Mouse (Mus musculus) midbrain, postnatal 0 days (tissue): ENCODE results near the gene Kctd17. TPM values are rescaled to one million over a fixed set of nuclear protein-coding genes. Genes with fewer than 3 reads are reported as not detected.

Experiments
- ATAC-seq: fragments of 200-750 bp; cut with Nextera tagmentation; 2 replicates; pipeline ENCODE4 v1.8.0; 2017; ENCODE audit warnings: moderate number of reproducible peaks, mild to moderate bottlenecking, moderate TSS enrichment, moderate library complexity; ENCODE audit not compliant: low FRiP score
- DNase-seq: peaks from one replicate; pipeline ENCODE4 v3.0.0-alpha.2; 2015; ENCODE audit warnings: low spot score
- H3K27ac ChIP-seq: fragments of 300-500 bp; sonication (generic); 2 replicates; pipeline ENCODE4 v1.5.1; 2014; ENCODE audit warnings: low read depth, mild to moderate bottlenecking, low read length, mixed read lengths
- H3K27me3 ChIP-seq: fragments of 300-500 bp; sonication (generic); 2 replicates; pipeline ENCODE4 v1.6.1; 2014; ENCODE audit warnings: low read length, control low read depth, mixed read lengths; ENCODE audit not compliant: insufficient read depth
- H3K36me3 ChIP-seq: fragments of 300-500 bp; sonication (generic); 2 replicates; pipeline ENCODE4 v1.6.1; 2014; ENCODE audit warnings: low read length, control low read depth, mixed read lengths; ENCODE audit not compliant: insufficient read depth
- H3K4me1 ChIP-seq: fragments of 300-500 bp; sonication (generic); 2 replicates; pipeline ENCODE4 v1.6.1; 2014; ENCODE audit warnings: mild to moderate bottlenecking, control low read depth, antibody characterized with exemption, low read length, mixed read lengths; ENCODE audit not compliant: insufficient read depth
- H3K4me2 ChIP-seq: fragments of 300-500 bp; sonication (generic); 2 replicates; pipeline ENCODE4 v1.6.1; 2014; ENCODE audit warnings: low read depth, mild to moderate bottlenecking, low read length, mixed read lengths; ENCODE audit not compliant: poor library complexity, severe bottlenecking
- H3K4me3 ChIP-seq: fragments of 300-500 bp; sonication (generic); 2 replicates; pipeline ENCODE4 v1.5.1; 2014; ENCODE audit warnings: low read depth, mild to moderate bottlenecking, low read length, moderate library complexity
- H3K9ac ChIP-seq: fragments of 300-500 bp; sonication (generic); replicated peaks from 2 replicates; pipeline ENCODE4 v1.6.1; 2014; ENCODE audit warnings: mild to moderate bottlenecking, low read length, moderate library complexity, mixed read lengths; ENCODE audit not compliant: poor library complexity, severe bottlenecking
- H3K9me3 ChIP-seq: fragments of 300-500 bp; sonication (generic); 2 replicates; pipeline ENCODE4 v1.6.1; 2016; ENCODE audit warnings: low read length, control low read depth
- CTCF ChIP-seq: IDR thresholded peaks from 2 replicates; pipeline ENCODE4 v1.5.1; 2016; ENCODE audit warnings: antibody characterized with exemption, mild to moderate bottlenecking
- WGBS: fragments of 180-500 bp; shearing (Covaris S2); extraction: QIAGEN DNeasy Blood & Tissue Kit; methylation state at CpG from one replicate; pipeline ENCODE4 v1.1.7; 2014; 5-methylcytosine and 5-hydroxymethylcytosine counted together
- polyA plus RNA-seq: library from polyadenylated mRNA; unstranded; fragments of >200 nt; fragmentation: Nextera tagmentation; extraction: Ambion mirVana; gene quantifications from 2 replicates; pipeline ENCODE4 v1.2.1, GENCODE M21; 2015
- total RNA-seq: library from RNA; depleted of rRNA; stranded (reverse); fragments of >200 nt; gene quantifications from 2 replicates; pipeline ENCODE4 v1.2.3, GENCODE M21; 2014

Kctd17 gene
- total and polyA plus RNA-seq, 2 experiments from 2014 or later = 152 to 164 TPM

GRCm38 (mm10) chr15:78466809-78467208 lies 38.4 kb downstream of the Kctd17 start:
- WGBS = 34% methylated on average over 6 of the region's 6 CpGs

GRCm38 (mm10) chr15:78467570-78467969 lies 39.2 kb downstream of the Kctd17 start:
- TF ChIP-seq CTCF = no peak
- Histone ChIP-seq H3K4me1 (no peaks in the 10 kb centered on the region), H3K4me3 (no peak overlapping the region), H3K27ac (no peak overlapping the region), H3K36me3 (no peaks in the 10 kb centered on the region), H3K9ac (no peak overlapping the region), H3K9me3 (no peaks in the 10 kb centered on the region), H3K4me2 (no peak overlapping the region), H3K27me3 (no peaks in the 10 kb centered on the region)
- ATAC-seq (no peak), DNase-seq (no peak)
- WGBS = 91% methylated on average over 7 of the region's 7 CpGs

More at GRCm38 (mm10) chr15:78466809-78467208, 38.4 kb downstream of the Kctd17 start:
- Histone ChIP-seq H3K4me1 (no peaks in the 10 kb centered on the region), H3K27me3 (no peaks in the 10 kb centered on the region), H3K27ac (no peak overlapping the region), H3K4me3 (no peak overlapping the region), H3K36me3 (no peaks in the 10 kb centered on the region), H3K9ac (no peak overlapping the region), H3K4me2 (no peak overlapping the region), H3K9me3 (no peaks in the 10 kb centered on the region)
- no peak; the same call in 1 of the 2 replicates for TF ChIP-seq CTCF
- DNase-seq (no peak), ATAC-seq (no peak)

GRCm38 (mm10) chr15:78468379-78468937 lies 40.1 kb downstream of the Kctd17 start, which contains the start of gene Tmprss6:
Gene Tmprss6 (minus strand): TSS chr15:78468634.
- Histone ChIP-seq H3K36me3 (no peaks in the 10 kb centered on the region), H3K4me1 (no peaks in the 10 kb centered on the region), H3K27me3 (no peaks in the 10 kb centered on the region), H3K4me3 (no peak within 1 kb of the TSS), H3K4me2 (no peak within 1 kb of the TSS), H3K9ac (no peak within 1 kb of the TSS), H3K27ac (no peak within 1 kb of the TSS), H3K9me3 (no peaks in the 10 kb centered on the region)
- no peak for ATAC-seq
- DNase-seq = no peak
- TF ChIP-seq CTCF = no peak
- WGBS = 88% methylated on average over 6 of the region's 7 CpGs

- Histone ChIP-seq H3K4me3 (no peak overlapping the region), H3K9me3 (no peaks in the 10 kb centered on the region), H3K27ac (no peak overlapping the region), H3K9ac (no peak overlapping the region), H3K4me1 (no peaks in the 10 kb centered on the region), H3K4me2 (no peak overlapping the region), H3K36me3 (no peaks in the 10 kb centered on the region), H3K27me3 (no peaks in the 10 kb centered on the region)
- 69% methylated on average over 4 of the region's 4 CpGs for WGBS
- no peak for DNase-seq
- no peak for ATAC-seq
- TF ChIP-seq CTCF = no peak
Measured at GRCm38 (mm10) chr15:78470495-78471276, 42.3 kb downstream of the Kctd17 start.

- no peaks in the 10 kb centered on the region for H3K27me3 ChIP-seq
- ATAC-seq = no peak
- H3K4me2 ChIP-seq = no peak overlapping the region
- no peak for DNase-seq
- H3K4me3 ChIP-seq = no peak overlapping the region
- no peak for TF ChIP-seq CTCF
- no peaks in the 10 kb centered on the region for H3K36me3 ChIP-seq
- 65% methylated on average over 7 of the region's 7 CpGs for WGBS
- H3K9ac ChIP-seq = no peak overlapping the region
- no peaks in the 10 kb centered on the region for H3K9me3 ChIP-seq
- H3K4me1 ChIP-seq = no peaks in the 10 kb centered on the region
- H3K27ac ChIP-seq = no peak overlapping the region
Measured at GRCm38 (mm10) chr15:78471902-78472301, 43.5 kb downstream of the Kctd17 start.

GRCm38 (mm10) chr15:78473442-78473841 lies 45.1 kb downstream of the Kctd17 start:
- H3K4me3 ChIP-seq = no peak overlapping the region
- no peaks in the 10 kb centered on the region for H3K9me3 ChIP-seq
- H3K27ac ChIP-seq = no peak overlapping the region
- WGBS = 83% methylated on average over 6 of the region's 6 CpGs
- no peak for TF ChIP-seq CTCF
- H3K27me3 ChIP-seq = no peaks in the 10 kb centered on the region
- DNase-seq = no peak
- ATAC-seq = no peak
- no peak overlapping the region for H3K4me2 ChIP-seq
- H3K36me3 ChIP-seq = no peaks in the 10 kb centered on the region
- no peak overlapping the region for H3K9ac ChIP-seq
- H3K4me1 ChIP-seq = no peaks in the 10 kb centered on the region
